Mouse (Mus musculus) MEL (cell line): ENCODE measurements around the gene Gm11569.

Source experiments
- BHLHE40 ChIP-seq: IDR thresholded peaks from 2 replicates; pipeline ENCODE4 v1.6.1; 2012; ENCODE audit warnings: low read depth, mild to moderate bottlenecking, inconsistent platforms, low read length, improper control_type of control experiment, borderline replicate concordance
- CHD2 ChIP-seq: IDR thresholded peaks from 2 replicates; pipeline ENCODE4 v1.6.1; 2011; ENCODE audit warnings: low read length, improper control_type of control experiment
- CTCF ChIP-seq, 3 experiments: IDR thresholded peaks in 2 of 3; conservative IDR thresholded peaks in 1 of 3; 2 replicates each; pipeline ENCODE4 v1.5.1; 2011 to 2012; ENCODE audit warnings: low read length in 3 of 3, low read depth in 2 of 3, mild to moderate bottlenecking in 2 of 3, improper control_type of control experiment in 1 of 3, inconsistent platforms in 1 of 3, mixed read lengths in 1 of 3, moderate library complexity in 1 of 3; ENCODE audit not compliant: control insufficient read depth in 1 of 3, insufficient read depth in 1 of 3, poor library complexity in 1 of 3, severe bottlenecking in 1 of 3
- EP300 ChIP-seq, 2 experiments: IDR thresholded peaks; 2 replicates each; pipeline ENCODE4 v1.6.1; 2011; ENCODE audit warnings: improper control_type of control experiment in 2 of 2, low read length in 2 of 2, low read depth in 1 of 2, mild to moderate bottlenecking in 1 of 2
- ETS1 ChIP-seq: IDR thresholded peaks from 2 replicates; pipeline ENCODE4 v1.6.1; 2012; ENCODE audit warnings: low read depth, mild to moderate bottlenecking, inconsistent platforms, low read length, improper control_type of control experiment, moderate library complexity
- GABPA ChIP-seq: IDR thresholded peaks from 2 replicates; pipeline ENCODE4 v1.6.1; 2012; ENCODE audit warnings: low read depth, mild to moderate bottlenecking, inconsistent platforms, low read length, improper control_type of control experiment, moderate library complexity
- KAT2A ChIP-seq: conservative IDR thresholded peaks from 2 replicates; pipeline ENCODE4 v1.6.1; 2012; ENCODE audit warnings: low read depth, low read length, improper control_type of control experiment, inconsistent platforms
- MAX ChIP-seq: IDR thresholded peaks from 2 replicates; pipeline ENCODE4 v1.6.1; 2011; ENCODE audit warnings: low read length, improper control_type of control experiment
- MYC ChIP-seq: IDR thresholded peaks from 2 replicates; pipeline ENCODE4 v1.6.1; 2011; ENCODE audit warnings: low read depth, mild to moderate bottlenecking, low read length, improper control_type of control experiment, moderate library complexity
- POLR2A ChIP-seq, 2 experiments: IDR thresholded peaks; 2 replicates each; pipeline ENCODE4 v1.6.1; 2011 to 2012; ENCODE audit warnings: low read length in 2 of 2, mild to moderate bottlenecking in 2 of 2, control low read depth in 1 of 2, improper control_type of control experiment in 1 of 2, low read depth in 1 of 2, moderate library complexity in 1 of 2; ENCODE audit not compliant: control insufficient read depth in 1 of 2, insufficient read depth in 1 of 2, poor library complexity in 1 of 2
- SMC3 ChIP-seq: IDR thresholded peaks from 2 replicates; pipeline ENCODE4 v1.6.1; 2011; ENCODE audit warnings: low read depth, low read length, improper control_type of control experiment
- TBP ChIP-seq: IDR thresholded peaks from 2 replicates; pipeline ENCODE4 v1.8.0; 2011; ENCODE audit warnings: low read depth, low read length, improper control_type of control experiment
- USF1 ChIP-seq: IDR thresholded peaks from 2 replicates; pipeline ENCODE4 v1.6.1; 2014; ENCODE audit warnings: low read depth, mild to moderate bottlenecking, inconsistent platforms, low read length, improper control_type of control experiment, moderate library complexity
- ZC3H11A ChIP-seq: IDR thresholded peaks from 2 replicates; pipeline ENCODE4 v1.6.1; 2012; ENCODE audit warnings: low read depth, mild to moderate bottlenecking, inconsistent platforms, low read length, improper control_type of control experiment

GRCm38 (mm10) chr11:99778401-99778800 is 20.3 kb downstream of the Gm11569 start:
- TF ChIP-seq ETS1 (no peak), CHD2 (no peak), EP300 (IDR thresholded peaks at IDR 0.05; ENCODE audit: low read depth in 1 of 2, low read length in 2 of 2) (no peak), CTCF (IDR thresholded peaks at IDR 0.05 in 2 of 3, conservative IDR thresholded peaks at IDR 0.05 in 1 of 3; ENCODE audit: control insufficient read depth in 1 of 3, insufficient read depth in 1 of 3, low read depth in 2 of 3, low read length in 3 of 3, poor library complexity in 1 of 3, severe bottlenecking in 1 of 3) (no peak), SMC3 (no peak), MAX (no peak), TBP (no peak), MYC (no peak), GABPA (no peak), KAT2A (no peak), BHLHE40 (no peak), POLR2A (IDR thresholded peaks at IDR 0.05; ENCODE audit: control insufficient read depth in 1 of 2, insufficient read depth in 1 of 2, low read depth in 1 of 2, low read length in 2 of 2, poor library complexity in 1 of 2) (no peak), ZC3H11A (no peak), USF1 (no peak)
